Mouse (Mus musculus) ES-Bruce4 (cell line): Measurements from ENCODE around the gene Lpp.

ENCODE experiments used
- CTCF ChIP-seq: IDR thresholded peaks from one replicate; pipeline ENCODE4 v1.8.1; 2011; ENCODE audit warnings: low read depth, low read length
- EP300 ChIP-seq: IDR thresholded peaks from 2 replicates; pipeline ENCODE4 v1.6.1; 2011; ENCODE audit warnings: low read depth, low read length; ENCODE audit not compliant: insufficient read depth
- POLR2A ChIP-seq: IDR thresholded peaks from one replicate; pipeline ENCODE4 v1.8.1; 2011; ENCODE audit warnings: low read length; ENCODE audit not compliant: insufficient read depth

DNA sequence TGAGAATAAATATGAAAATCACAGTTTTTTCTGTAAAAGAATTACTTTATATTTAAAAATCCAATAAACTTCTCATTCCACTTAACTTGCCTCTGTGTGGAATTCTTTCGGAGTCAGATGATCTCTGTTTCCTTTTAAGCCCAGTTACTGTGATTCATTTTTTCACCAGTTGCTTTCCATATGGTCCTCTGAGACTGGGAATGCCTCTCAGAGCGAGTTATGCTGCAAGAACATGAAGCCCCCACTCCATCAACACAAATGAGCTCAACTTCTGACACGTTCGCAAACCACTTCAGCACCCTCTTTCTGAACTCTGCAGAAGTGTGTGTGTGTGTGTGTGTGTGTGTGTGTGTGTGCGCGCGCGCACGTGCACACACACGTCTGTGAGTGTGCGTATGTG is 599.2 kb downstream of the Lpp start:
- no peak for TF ChIP-seq EP300
- no peak for TF ChIP-seq CTCF
- TF ChIP-seq POLR2A: no peak
